In genomic region chr14:25786959-25787358, GRCm38 (mm10) we compare ENCODE assay signal across 9 mouse cellular contexts. TPM values are rescaled to one million over a fixed set of nuclear protein-coding genes. Genes with fewer than 3 reads are reported as not detected.
DNase-seq lines count a peak whose midpoint lies in the region; ATAC-seq and TF ChIP-seq lines count a peak whose summit lies in the region.
"Had no signal": no experiment of that assay in that cellular context is flagged by ENCODE, and none has a peak within 500 bp of the region (broad histone marks: within the 10 kb centered on the region; RNA-seq: fewer than 3 reads in every experiment).

No protein-coding gene starts in this region.

- no peaks in the 10 kb centered on the region for H3K9me3 ChIP-seq in heart, embryonic 11.5 days (replicated peaks; ENCODE audit: control insufficient read depth, low read length)
- no peaks in the 10 kb centered on the region for H3K9me3 ChIP-seq in kidney, embryonic 15.5 days (replicated peaks)

- H3K4me3 ChIP-seq in heart, adult 2 months = no peak overlapping the region
- H3K4me3 ChIP-seq in heart, embryonic 11.5 days (ENCODE audit: low read depth, low read length) = no peak overlapping the region
- no peak overlapping the region for H3K4me3 ChIP-seq in kidney, embryonic 15.5 days (replicated peaks)
- no peak overlapping the region for H3K4me3 ChIP-seq in small intestine, adult 2 months (ENCODE audit: low read depth, low read length)

- TF ChIP-seq CTCF in heart, adult 2 months (IDR thresholded peaks at IDR 0.05) = no peak
- no peak for TF ChIP-seq CTCF in small intestine, adult 2 months (IDR thresholded peaks at IDR 0.05; ENCODE audit: extremely low read depth, insufficient read length, insufficient replicate concordance, low read depth, low read length)

- no peak overlapping the region for H3K9ac ChIP-seq in heart, adult 2 months (ENCODE audit: low read depth, low read length)
- no peak overlapping the region for H3K9ac ChIP-seq in heart, embryonic 11.5 days (ENCODE audit: low read depth, low read length)
- no peak overlapping the region for H3K9ac ChIP-seq in kidney, embryonic 15.5 days

- DNase-seq in heart, adult 2 months = peak; percentile 75 to 83
- peak; percentile 80 for DNase-seq in gastrocnemius, postnatal 25 days
- no peak for DNase-seq in embryo, embryonic 9.5 days (ENCODE audit: extremely low spot score)
- no peak for DNase-seq in left cerebral cortex, postnatal 25 days (ENCODE audit: low spot score in 2 of 2)

- intact Hi-C loops in heart, adult 2 months (cut with DNase I) = no loop called here
- intact Hi-C loops in left cerebral cortex, postnatal 25 days (cut with DNase I) = no loop called here

- no peaks in the 10 kb centered on the region for H3K27me3 ChIP-seq in heart, adult 2 months (ENCODE audit: control insufficient read depth, insufficient read depth, low read length)
- H3K27me3 ChIP-seq in heart, embryonic 11.5 days (ENCODE audit: control insufficient read depth, insufficient read depth, low read length) = no peaks in the 10 kb centered on the region
- no peaks in the 10 kb centered on the region for H3K27me3 ChIP-seq in kidney, embryonic 15.5 days
- no peaks in the 10 kb centered on the region for H3K27me3 ChIP-seq in small intestine, adult 2 months (ENCODE audit: control insufficient read depth, insufficient read depth, low read length)
- H3K27me3 ChIP-seq: CH12.LX had no signal

- H3K36me3 ChIP-seq in heart, adult 2 months (ENCODE audit: control insufficient read depth, insufficient read depth, low read length) = no peaks in the 10 kb centered on the region
- H3K36me3 ChIP-seq in heart, embryonic 11.5 days (ENCODE audit: control insufficient read depth, insufficient read depth, low read length) = no peaks in the 10 kb centered on the region
- H3K36me3 ChIP-seq in kidney, embryonic 15.5 days = no peaks in the 10 kb centered on the region
- H3K36me3 ChIP-seq in small intestine, adult 2 months (ENCODE audit: control insufficient read depth, insufficient read depth, low read length) = no peaks in the 10 kb centered on the region

- H3K4me2 ChIP-seq in heart, embryonic 11.5 days = no peak overlapping the region
- H3K4me2 ChIP-seq in kidney, embryonic 15.5 days = no peak overlapping the region

- peaks cover 4% of the 10 kb centered on the region; the same call in 1 of the 2 replicates for H3K4me1 ChIP-seq in heart, adult 2 months (ENCODE audit: control insufficient read depth, insufficient read depth, low read length)
- H3K4me1 ChIP-seq in heart, embryonic 11.5 days (ENCODE audit: control insufficient read depth, insufficient read depth, low read length) = peaks cover 18% of the 10 kb centered on the region
- peaks cover 39% of the 10 kb centered on the region for H3K4me1 ChIP-seq in kidney, embryonic 15.5 days
- no peaks in the 10 kb centered on the region; the same call in 1 of the 2 replicates for H3K4me1 ChIP-seq in small intestine, adult 2 months (ENCODE audit: control insufficient read depth, insufficient read depth, insufficient read length, low read length)

- no peak for TF ChIP-seq EP300 in heart, adult 2 months (IDR thresholded peaks at IDR 0.05; ENCODE audit: insufficient read depth, low read depth, low read length)

- peak overlapping the region; percentile 51 for H3K27ac ChIP-seq in heart, adult 2 months
- H3K27ac ChIP-seq in heart, embryonic 11.5 days (ENCODE audit: low read depth, low read length) = no peak overlapping the region
- peak overlapping the region; percentile 82 for H3K27ac ChIP-seq in kidney, embryonic 15.5 days
- peak overlapping the region; percentile 59 for H3K27ac ChIP-seq in small intestine, adult 2 months (ENCODE audit: insufficient read depth, low read depth, low read length)

- no peak for TF ChIP-seq POLR2A in heart, adult 2 months (IDR thresholded peaks at IDR 0.05; ENCODE audit: insufficient read depth, low read depth, low read length)
- no peak for TF ChIP-seq POLR2A in small intestine, adult 2 months (IDR thresholded peaks at IDR 0.05; ENCODE audit: low read depth, low read length)

- 19% methylated on average over 5 of the region's 5 CpGs for WGBS in heart, adult 2 months
- 50% methylated on average over 5 of the region's 5 CpGs for WGBS in heart, embryonic 11.5 days (ENCODE audit: insufficient replicate concordance)
- WGBS in kidney, embryonic 15.5 days = 19% methylated on average over 5 of the region's 5 CpGs
- 35% methylated on average over 5 of the region's 5 CpGs for WGBS in small intestine, adult 2 months

- no peak for ATAC-seq in heart, embryonic 11.5 days (replicated peaks; ENCODE audit: insufficient number of reproducible peaks, low FRiP score, low TSS enrichment)
- peak; percentile 86 for ATAC-seq in kidney, embryonic 15.5 days (replicated peaks; ENCODE audit: low FRiP score)
- no peak for ATAC-seq in erythroblast, adult 5-6 weeks (replicated peaks; ENCODE audit: low FRiP score, poor library complexity, severe bottlenecking)

- H3K79me2 ChIP-seq in heart, adult 2 months (replicated peaks; ENCODE audit: control insufficient read depth, insufficient read depth, low read length) = no peaks in the 10 kb centered on the region

RNA-seq across cellular contexts. Expression of gene Zcchc24, which starts 18.1 kb away (rescaled TPM):
- 10 to 100 TPM; 33.5 TPM for total RNA-seq in heart, adult 2 months (2021)
- 27.3 and 39.4 TPM in 2 replicates for polyA plus RNA-seq in heart, adult 2 months (2012; rRNA removed)
- 18.9 and 22.6 TPM in 2 replicates for polyA plus RNA-seq in heart, embryonic 11.5 days (2014; fragmentation: Nextera tagmentation; extraction: Ambion mirVana)
- 10 to 100 TPM; 41.5 to 45.0 TPM for total RNA-seq in gastrocnemius, postnatal 25 days (2021)
- polyA plus RNA-seq in kidney, embryonic 15.5 days (2015; fragmentation: Nextera tagmentation; extraction: Ambion mirVana) = 18.3 and 21.0 TPM in 2 replicates
- 9.0 and 10.1 TPM in 2 replicates for polyA plus RNA-seq in small intestine, adult 2 months (2012; rRNA removed)
- 10 to 100 TPM; 45.7 to 51.3 TPM for total RNA-seq in left cerebral cortex, postnatal 25 days (2021)
- total RNA-seq in erythroblast, adult 5-6 weeks (2015; ENCODE audit: low replicate concordance) = 2.7 TPM in 1 of 2 replicates, not detected in the other
- total RNA-seq in erythroblast, adult 5-6 weeks (2017; ENCODE audit: low replicate concordance) = 0.94 and 0.98 TPM in 2 replicates

RNA-seq across cellular contexts. Expression of gene Anxa11, which starts 55.0 kb away (rescaled TPM):
- total RNA-seq in heart, adult 2 months (2021) = 10 to 100 TPM; 77.9 to 82.4 TPM
- 74.0 and 90.3 TPM in 2 replicates for polyA plus RNA-seq in heart, adult 2 months (2012; rRNA removed)
- 14.7 and 18.6 TPM in 2 replicates for polyA plus RNA-seq in heart, embryonic 11.5 days (2014; fragmentation: Nextera tagmentation; extraction: Ambion mirVana)
- total RNA-seq in gastrocnemius, postnatal 25 days (2021) = 10 to 100 TPM; 79.2 to 96.7 TPM
- 46.1 and 46.6 TPM in 2 replicates for polyA plus RNA-seq in kidney, embryonic 15.5 days (2015; fragmentation: Nextera tagmentation; extraction: Ambion mirVana)
- polyA plus RNA-seq in small intestine, adult 2 months (2012; rRNA removed) = 71.5 and 153 TPM in 2 replicates
- total RNA-seq in left cerebral cortex, postnatal 25 days (2021) = 10 to 100 TPM; 29.8 to 34.8 TPM
- 28.2 and 30.9 TPM in 2 replicates for total RNA-seq in erythroblast, adult 5-6 weeks (2015; ENCODE audit: low replicate concordance)
- total RNA-seq in erythroblast, adult 5-6 weeks (2017; ENCODE audit: low replicate concordance) = 4.3 and 6.8 TPM in 2 replicates

Comparison
In these comparisons a context has a peak if more than half of its experiments do, and no peak if none do; other contexts are left out.
1. DNase-seq: peak in heart, adult 2 months (2 of 2) and gastrocnemius, postnatal 25 days (single experiment); none in embryo, embryonic 9.5 days (single experiment) and left cerebral cortex, postnatal 25 days (0 of 2).
2. RNA of gene Zcchc24, which starts 18.1 kb away (total RNA-seq): 45.7 to 51.3 TPM in left cerebral cortex, postnatal 25 days, 41.5 to 45.0 TPM in gastrocnemius, postnatal 25 days and 33.5 TPM in heart, adult 2 months; 0.94 to 2.7 TPM in erythroblast, adult 5-6 weeks; every median in the first group is over 4 times any median in the second.